Mouse (Mus musculus) brain, embryonic 14.5 days (tissue): ENCODE results near the gene Myo10.

ENCODE experiments used
- CTCF ChIP-seq: fragments of 200-500 bp; IDR thresholded peaks from 2 replicates; pipeline ENCODE4 v1.5.1; 2012; ENCODE audit warnings: inconsistent platforms, mild to moderate bottlenecking, moderate library complexity, borderline replicate concordance; ENCODE audit not compliant: insufficient read depth, insufficient read length; ENCODE audit errors: extremely low read depth
- POLR2A ChIP-seq: fragments of 200-500 bp; IDR thresholded peaks from 2 replicates; pipeline ENCODE4 v1.6.1; 2012; ENCODE audit warnings: mild to moderate bottlenecking, inconsistent platforms, borderline replicate concordance; ENCODE audit not compliant: poor library complexity, insufficient read depth, insufficient read length, severe bottlenecking; ENCODE audit errors: extremely low read depth

DNA sequence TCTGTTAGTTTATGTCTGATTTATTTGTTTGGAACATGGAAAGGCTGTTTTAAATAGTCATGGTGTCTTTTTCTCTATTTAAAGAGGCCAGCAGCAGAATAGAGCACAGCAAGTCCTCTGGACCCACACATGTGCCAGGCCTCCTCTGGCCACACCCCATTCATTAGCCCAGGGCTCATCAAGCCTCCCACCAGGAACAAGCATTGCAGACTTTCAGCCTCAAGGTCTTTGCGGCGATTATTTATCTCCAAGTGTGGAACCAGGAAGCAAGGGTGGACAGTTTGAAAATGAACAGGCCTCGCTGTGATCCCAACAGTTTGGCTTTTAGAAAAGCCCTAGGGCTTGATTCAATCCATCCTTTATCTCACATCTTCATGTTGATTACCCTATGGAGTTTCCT, 35.5 kb upstream of the Myo10 start:
- TF ChIP-seq CTCF (no peak), POLR2A (no peak)
